Mouse (Mus musculus) spleen, adult 2 months (tissue): ENCODE measurements around the gene Rbpj. TPM values are rescaled to one million over a fixed set of nuclear protein-coding genes. Genes with fewer than 3 reads are reported as not detected.

ENCODE experiments used
- DNase-seq, 2 experiments: peaks; one replicate each; pipeline versions ENCODE4 v3.0.0 to v3.0.0-alpha.2; 2012 to 2021; ENCODE audit warnings: low spot score in 2 of 2, low read depth in 1 of 2
- H3K27ac ChIP-seq: fragments of 200-500 bp; 2 replicates; pipeline ENCODE4 v1.5.1; 2012; ENCODE audit warnings: low read length, inconsistent platforms; ENCODE audit not compliant: insufficient read depth
- H3K27me3 ChIP-seq: fragments of 200-500 bp; 2 replicates; pipeline ENCODE4 v1.6.1; 2012; ENCODE audit warnings: mild to moderate bottlenecking, moderate library complexity, low read length, inconsistent platforms; ENCODE audit not compliant: control insufficient read depth, insufficient read depth
- H3K36me3 ChIP-seq: fragments of 200-500 bp; 2 replicates; pipeline ENCODE4 v1.6.1; 2012; ENCODE audit warnings: mild to moderate bottlenecking, low read length, inconsistent platforms; ENCODE audit not compliant: control insufficient read depth, insufficient read depth
- H3K4me1 ChIP-seq: fragments of 200-500 bp; 2 replicates; pipeline ENCODE4 v1.6.1; 2011; ENCODE audit warnings: inconsistent platforms; ENCODE audit not compliant: control insufficient read depth, insufficient read depth, insufficient read length
- H3K4me3 ChIP-seq: fragments of 200-500 bp; 2 replicates; pipeline ENCODE4 v1.5.1; 2011; ENCODE audit warnings: mild to moderate bottlenecking, inconsistent platforms; ENCODE audit not compliant: insufficient read depth, insufficient read length; ENCODE audit errors: extremely low read depth
- CTCF ChIP-seq: fragments of 200-500 bp; IDR thresholded peaks from 2 replicates; pipeline ENCODE4 v1.5.1; 2011; ENCODE audit warnings: mild to moderate bottlenecking, inconsistent platforms; ENCODE audit not compliant: insufficient read depth, insufficient read length, insufficient replicate concordance; ENCODE audit errors: extremely low read depth
- POLR2A ChIP-seq: fragments of 200-500 bp; IDR thresholded peaks from 2 replicates; pipeline ENCODE4 v1.6.1; 2011; ENCODE audit warnings: low read depth, low read length, inconsistent platforms
- WGBS: fragments of 180-500 bp; shearing (Covaris S2); methylation state at CpG from one replicate; pipeline ENCODE4 v1.1.7; 2018; 5-methylcytosine and 5-hydroxymethylcytosine counted together
- polyA plus RNA-seq: library from polyadenylated mRNA; depleted of rRNA; stranded (reverse); fragments of >200 nt; gene quantifications from 2 replicates; pipeline ENCODE4 v1.2.3, GENCODE M21; 2012; rRNA removed

The Rbpj gene
- polyA plus RNA-seq = 7.6 and 8.2 TPM in 2 replicates

DNA sequence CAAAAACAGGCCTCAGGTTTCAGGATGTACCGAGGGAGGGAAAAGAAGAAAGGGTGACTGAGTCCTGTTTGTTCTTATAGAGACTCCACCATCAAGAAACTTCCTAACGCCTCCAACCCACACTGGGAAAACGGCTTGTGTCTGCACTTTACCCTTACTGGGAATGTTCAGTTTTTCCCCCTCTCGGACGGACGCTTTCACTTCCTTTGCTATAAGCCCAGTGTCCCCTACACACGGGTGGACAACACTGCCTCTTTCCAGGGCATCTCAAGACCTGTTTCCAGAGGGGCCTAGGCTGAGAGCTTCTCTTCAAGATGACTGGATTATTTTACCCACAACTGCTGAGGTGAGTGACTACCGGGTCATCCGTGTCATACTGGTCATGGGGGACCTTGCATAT, at the start of gene Rbpj:
TSS of gene Rbpj (plus strand) at position 270 of the 400 bp plus-strand sequence.
- 88% methylated on average over 9 of the region's 9 CpGs for WGBS
- no peak within 1 kb of the TSS for H3K4me3 ChIP-seq
- H3K27me3 ChIP-seq = no peaks in the 10 kb centered on the region
- no peak within 1 kb of the TSS for H3K27ac ChIP-seq
- TF ChIP-seq POLR2A = no peak
- TF ChIP-seq CTCF = no peak
- no peaks in the 10 kb centered on the region for H3K4me1 ChIP-seq
- no peak for DNase-seq
- no peaks in the 10 kb centered on the region for H3K36me3 ChIP-seq

DNA sequence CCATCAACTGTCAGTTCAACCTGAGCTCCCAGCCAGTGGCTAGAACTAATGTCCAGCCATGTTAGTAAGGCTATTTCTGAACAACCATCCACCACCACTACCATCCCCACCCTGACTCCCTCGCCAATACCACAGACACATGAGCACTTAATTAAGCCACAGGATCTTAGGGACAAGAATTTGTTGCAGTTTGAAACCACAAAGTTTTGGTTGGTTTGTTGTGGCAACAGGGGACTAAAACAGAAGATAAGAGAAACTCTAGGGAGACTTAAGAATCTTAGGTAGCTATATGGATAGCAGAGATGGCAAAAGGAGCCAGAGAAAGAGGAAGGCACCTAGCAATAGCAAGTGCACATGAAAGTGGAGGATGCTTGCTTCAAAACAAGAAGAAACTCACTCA, 45.2 kb upstream of the Rbpj start:
- Histone ChIP-seq H3K4me3 (no peak overlapping the region), H3K27ac (no peak overlapping the region)

DNA sequence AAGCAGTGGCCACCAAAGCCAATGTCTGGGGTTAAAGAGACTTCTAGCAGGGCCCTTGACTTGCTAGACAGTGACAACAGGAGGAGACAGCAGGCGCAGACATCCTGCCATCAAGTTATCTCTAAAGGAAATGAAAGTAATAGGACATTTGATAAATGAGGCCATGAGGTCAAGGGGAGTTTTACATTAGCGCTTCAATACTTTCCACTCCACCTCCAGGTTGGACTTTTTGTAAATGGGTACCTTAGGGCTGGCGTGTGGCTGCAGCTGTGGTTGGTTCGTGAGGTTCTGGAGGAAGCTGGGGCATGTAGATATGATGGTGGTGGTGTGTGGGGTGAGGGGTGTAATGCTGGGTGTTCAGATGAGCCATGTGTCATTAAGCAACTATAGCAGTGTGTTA, 44.7 kb upstream of the Rbpj start:
- WGBS = 21% methylated on average over 4 of the region's 4 CpGs
- DNase-seq = no peak
- H3K4me3 ChIP-seq = no peak overlapping the region

More for the DNA sequence above, 45.2 kb upstream of the Rbpj start:
- no peak for DNase-seq
- 21% methylated on average over 1 of the region's 1 CpGs for WGBS
- H3K27me3 ChIP-seq = no peaks in the 10 kb centered on the region
- no peaks in the 10 kb centered on the region for H3K4me1 ChIP-seq
- TF ChIP-seq POLR2A = no peak
- no peak for TF ChIP-seq CTCF
- no peaks in the 10 kb centered on the region for H3K36me3 ChIP-seq

DNA sequence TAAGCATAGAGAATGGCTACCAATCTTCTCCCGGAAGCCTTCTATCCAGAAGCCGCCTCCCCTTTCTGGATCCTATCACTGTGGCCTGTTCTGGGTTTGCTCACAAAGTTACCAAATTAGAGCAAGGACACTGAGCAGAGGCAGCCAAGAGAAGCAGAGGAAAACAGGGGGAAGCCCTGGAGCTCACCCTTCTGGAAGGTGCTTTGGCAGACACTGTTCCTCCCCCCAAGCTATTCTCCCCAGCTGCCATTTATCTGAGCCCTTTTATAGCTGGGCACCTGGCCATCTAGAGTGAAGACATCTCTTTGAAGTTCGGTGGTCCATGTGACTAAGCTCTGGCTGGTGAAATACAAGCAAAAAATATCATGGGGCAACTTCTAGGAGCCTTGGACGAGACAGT, 38.5 kb upstream of the Rbpj start:
- Histone ChIP-seq H3K4me1 (no peaks in the 10 kb centered on the region), H3K36me3 (no peaks in the 10 kb centered on the region), H3K4me3 (no peak overlapping the region), H3K27me3 (no peaks in the 10 kb centered on the region), H3K27ac (no peak overlapping the region)
- WGBS = 89% methylated on average over 4 of the region's 4 CpGs
- no peak for DNase-seq
- no peak for TF ChIP-seq POLR2A

More for the DNA sequence above, 44.7 kb upstream of the Rbpj start:
- no peak for TF ChIP-seq CTCF
- TF ChIP-seq POLR2A = no peak
- Histone ChIP-seq H3K36me3 (no peaks in the 10 kb centered on the region), H3K27me3 (no peaks in the 10 kb centered on the region), H3K27ac (no peak overlapping the region), H3K4me1 (no peaks in the 10 kb centered on the region)

DNA sequence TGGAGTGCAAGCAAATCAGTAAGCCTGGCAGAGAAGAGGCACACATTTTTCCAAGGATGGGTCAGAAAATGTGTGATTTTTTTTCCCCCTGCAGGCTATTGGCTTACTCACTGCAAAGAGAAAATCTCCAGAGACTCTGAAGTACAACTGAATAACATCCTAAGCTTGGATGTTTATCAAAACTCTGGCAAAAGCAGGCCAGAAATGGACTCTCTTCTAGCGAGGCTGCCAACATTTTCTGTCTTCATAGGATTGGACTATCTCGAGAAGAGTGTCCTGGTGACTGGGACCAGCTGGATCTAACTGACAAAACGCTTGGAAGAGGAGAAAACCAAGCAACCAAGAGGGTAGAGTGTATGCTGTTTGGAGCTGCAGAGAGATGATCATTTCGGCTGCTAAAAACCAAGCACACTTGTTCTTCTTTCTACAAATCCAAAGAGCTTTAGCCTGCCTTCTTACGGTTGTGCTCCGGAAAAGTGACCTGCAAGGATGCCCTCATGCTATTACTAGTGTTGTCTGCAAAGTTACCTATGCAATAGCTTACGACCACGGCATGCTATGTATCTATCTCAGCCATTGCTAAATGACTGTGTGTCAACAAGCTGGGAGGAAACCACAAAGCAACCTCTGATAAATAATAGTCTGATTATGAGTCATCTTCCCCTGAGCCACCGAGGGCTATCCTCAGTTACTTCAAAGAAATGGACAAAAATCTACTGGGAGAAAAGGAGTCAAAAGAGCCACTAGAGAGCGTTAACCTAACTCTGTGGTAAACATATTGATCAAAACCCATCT, 36.1 kb upstream of the Rbpj start:
- no peak overlapping the region for H3K4me3 ChIP-seq
- no peak for DNase-seq
- no peak for TF ChIP-seq CTCF
- no peak for TF ChIP-seq POLR2A
- no peaks in the 10 kb centered on the region for H3K36me3 ChIP-seq
- WGBS = 72% methylated on average over 10 of the region's 10 CpGs
- H3K27ac ChIP-seq = no peak overlapping the region
- no peaks in the 10 kb centered on the region for H3K27me3 ChIP-seq
- H3K4me1 ChIP-seq = no peaks in the 10 kb centered on the region

DNA sequence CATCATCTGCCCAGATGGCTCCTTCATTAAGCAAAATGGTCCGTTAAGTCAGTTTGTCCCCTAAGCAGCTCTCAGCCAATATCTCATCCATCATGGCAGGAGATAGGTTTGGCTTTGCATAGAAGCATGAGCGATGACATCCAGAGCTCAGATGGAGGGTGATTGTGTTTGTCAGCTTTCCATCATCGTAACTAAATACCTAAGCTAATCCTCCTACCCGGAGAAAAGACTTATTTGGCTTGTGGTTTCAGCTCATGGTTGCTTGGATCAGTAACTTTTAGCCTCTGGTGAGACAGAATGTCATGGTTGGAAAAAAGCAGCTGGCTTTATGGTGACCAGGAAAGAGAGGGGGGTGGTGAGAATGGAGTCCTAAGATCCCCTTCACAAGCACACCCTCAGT, 33.5 kb upstream of the Rbpj start:
- no peak overlapping the region for H3K27ac ChIP-seq
- no peaks in the 10 kb centered on the region for H3K4me1 ChIP-seq
- TF ChIP-seq POLR2A (no peak), CTCF (no peak)
- no peaks in the 10 kb centered on the region for H3K27me3 ChIP-seq
- no peak for DNase-seq
- 90% methylated on average over 4 of the region's 4 CpGs for WGBS
- H3K4me3 ChIP-seq = no peak overlapping the region
- no peaks in the 10 kb centered on the region for H3K36me3 ChIP-seq

DNA sequence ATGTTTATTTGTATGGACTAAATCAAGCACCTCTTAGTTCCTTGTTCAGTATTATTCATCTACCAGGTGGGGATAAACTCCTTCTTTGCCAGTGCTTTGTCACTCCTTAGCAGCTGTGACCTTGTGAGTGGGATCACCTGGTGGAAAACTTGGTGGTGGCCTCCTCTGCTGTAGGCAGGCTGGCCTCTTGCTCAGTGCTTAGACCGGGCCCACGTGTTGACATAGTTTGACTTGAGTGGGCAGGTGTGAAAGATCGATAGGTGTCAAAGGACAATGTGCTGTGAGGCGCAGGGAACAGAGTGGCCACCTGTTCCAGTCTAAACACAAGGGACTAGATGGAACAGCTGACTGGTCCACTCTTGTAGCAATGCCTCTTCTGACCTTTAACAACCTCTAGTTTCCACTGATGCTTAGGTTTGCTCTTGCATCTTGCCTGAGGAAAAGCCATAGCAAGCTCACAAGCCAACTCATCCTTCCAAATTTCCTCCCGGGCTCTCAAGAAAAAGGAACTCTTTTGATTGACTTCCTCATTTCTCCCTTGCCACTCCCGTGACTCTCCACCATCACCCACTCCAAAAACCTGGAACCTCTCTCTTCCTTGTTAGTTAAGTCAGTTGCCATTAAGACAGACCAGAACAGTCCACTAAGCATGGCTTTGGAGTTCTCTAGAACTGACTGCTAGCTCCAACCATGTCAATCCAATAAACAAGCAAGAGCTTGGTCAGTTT, 28.9 kb upstream of the Rbpj start:
- TF ChIP-seq POLR2A (no peak), CTCF (no peak)
- no peaks in the 10 kb centered on the region for H3K36me3 ChIP-seq
- 68% methylated on average over 6 of the region's 6 CpGs for WGBS
- H3K27me3 ChIP-seq = no peaks in the 10 kb centered on the region
- H3K4me3 ChIP-seq = no peak overlapping the region
- no peak for DNase-seq
- no peaks in the 10 kb centered on the region for H3K4me1 ChIP-seq
- H3K27ac ChIP-seq = no peak overlapping the region
